Mouse (Mus musculus): ENCODE data around the gene Ubtf. TPM values are rescaled to one million over a fixed set of nuclear protein-coding genes. Genes with fewer than 3 reads are reported as not detected.

The Ubtf gene
- total RNA-seq, 2 experiments from 2014 or later = 122 to 138 TPM

DNA sequence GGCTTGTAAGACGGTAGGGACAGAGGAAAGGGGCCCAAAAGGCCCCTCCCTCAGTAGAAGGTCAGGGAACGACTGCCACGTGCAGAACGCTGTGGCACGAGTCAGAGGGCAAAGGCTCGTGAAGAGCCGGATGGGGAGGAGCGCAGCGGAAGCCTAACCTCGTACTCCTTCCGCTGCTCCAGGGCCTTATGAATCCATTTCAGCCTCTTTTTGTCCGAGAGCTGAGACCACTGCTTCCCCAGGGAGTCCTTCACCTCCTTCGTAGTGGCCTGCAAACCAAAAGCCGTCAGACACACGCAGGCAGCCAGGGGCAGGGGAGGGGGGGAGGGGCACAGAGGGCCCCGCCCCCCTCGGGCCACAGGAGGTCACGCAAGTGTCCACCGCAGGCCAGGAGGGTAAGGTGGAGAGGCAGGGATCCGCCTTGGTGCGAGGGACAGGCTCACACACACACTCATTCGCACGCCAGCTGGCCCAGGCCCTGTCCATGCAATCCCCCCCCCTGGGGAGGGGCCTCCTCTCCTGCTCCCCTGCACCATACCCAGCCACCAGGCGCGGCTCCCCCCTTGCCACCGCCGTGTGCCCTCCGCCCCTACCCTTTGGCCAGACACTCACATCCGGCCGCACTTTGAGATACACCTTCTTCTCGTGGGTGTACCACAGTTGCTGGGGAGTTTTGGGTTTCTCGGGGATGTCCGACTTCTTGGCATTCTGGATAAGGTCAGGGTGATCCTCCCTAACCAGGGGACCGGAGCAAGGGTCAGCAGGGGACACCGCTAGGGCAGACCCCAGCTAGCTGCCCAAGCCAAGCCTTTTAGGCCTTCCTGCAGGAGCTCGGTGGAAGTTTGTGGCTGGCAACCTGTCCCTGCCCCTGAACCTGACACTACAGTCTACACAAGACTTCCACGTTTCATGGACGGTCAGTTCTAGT lies 8.5 kb downstream of the Ubtf start:
- Histone ChIP-seq H3K4me3 (no peak overlapping the region), H3K27ac (no peak overlapping the region)
- TF ChIP-seq CTCF (conservative IDR thresholded peaks at IDR 0.05) = no peak
- no peak for DNase-seq (ENCODE audit: low spot score in 2 of 2)

DNA sequence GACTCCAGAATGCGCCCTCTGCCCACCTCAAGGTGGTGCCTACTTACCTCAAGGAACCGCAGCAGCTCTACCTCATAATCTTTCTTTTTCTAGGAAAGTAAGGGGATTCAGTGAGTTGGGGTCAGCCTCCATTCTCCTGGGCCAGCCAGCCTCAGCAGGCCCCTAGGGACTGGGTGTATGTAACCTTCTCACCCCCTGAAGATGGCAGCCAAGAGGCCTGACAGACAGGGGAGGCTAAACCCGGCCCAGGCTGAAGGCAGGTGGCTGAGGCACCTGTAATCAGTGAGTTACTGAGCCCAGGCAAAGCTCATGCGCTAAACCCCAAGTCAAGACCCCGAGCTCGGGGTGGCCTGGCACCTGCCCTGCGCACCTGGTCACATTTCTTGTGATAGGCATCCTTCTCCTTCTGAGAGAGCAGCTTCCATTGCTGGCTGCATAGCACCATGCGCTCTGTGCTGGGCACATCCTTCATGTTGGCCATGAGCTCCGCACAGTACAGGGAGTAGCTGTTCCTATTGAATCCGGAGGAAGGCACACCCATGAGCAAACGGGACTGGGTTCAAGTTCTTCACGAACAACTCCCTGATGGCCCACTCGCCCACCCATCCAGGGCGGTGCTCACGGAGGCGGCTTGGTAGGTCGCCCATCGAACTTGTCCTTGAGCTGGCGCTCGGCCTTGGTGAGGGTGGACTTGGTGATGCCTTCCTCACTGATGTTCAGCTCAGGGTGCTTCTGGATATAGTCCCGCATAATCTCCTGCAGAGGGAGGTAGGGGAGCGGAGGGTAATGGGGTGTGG lies 9.5 kb downstream of the Ubtf start:
- H3K4me3 ChIP-seq = no peak overlapping the region
- no peak for TF ChIP-seq CTCF (conservative IDR thresholded peaks at IDR 0.05)
- H3K27ac ChIP-seq = peak overlapping the region; percentile 72
- DNase-seq (ENCODE audit: low spot score in 2 of 2) = no peak

DNA sequence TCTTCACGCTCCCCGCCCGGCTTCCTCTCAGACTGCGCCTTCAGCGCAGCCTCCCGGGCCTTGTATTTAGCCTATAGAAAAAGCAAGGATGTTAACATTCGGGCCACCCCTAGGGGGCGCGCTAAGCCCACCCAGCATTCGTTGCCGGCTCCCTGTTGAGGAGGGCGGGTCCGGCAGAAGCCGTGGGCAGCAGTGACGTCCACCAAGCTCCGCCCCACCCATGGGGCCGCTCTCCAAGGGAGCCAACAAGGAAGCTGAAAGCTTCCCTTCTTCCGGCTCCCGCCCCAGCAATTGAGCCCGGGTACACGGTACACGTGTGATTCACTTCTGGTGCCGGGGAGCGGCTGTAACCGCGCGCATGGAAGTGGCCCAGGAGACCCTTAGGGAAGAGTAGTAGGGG lies 10.6 kb downstream of the Ubtf start:
- TF ChIP-seq CTCF (conservative IDR thresholded peaks at IDR 0.05) = peak; percentile 98
- H3K27ac ChIP-seq = peak overlapping the region; percentile 72
- DNase-seq (ENCODE audit: low spot score in 2 of 2) = peak; percentile 97 to 98
- peak overlapping the region; percentile 46 for H3K4me3 ChIP-seq

DNA sequence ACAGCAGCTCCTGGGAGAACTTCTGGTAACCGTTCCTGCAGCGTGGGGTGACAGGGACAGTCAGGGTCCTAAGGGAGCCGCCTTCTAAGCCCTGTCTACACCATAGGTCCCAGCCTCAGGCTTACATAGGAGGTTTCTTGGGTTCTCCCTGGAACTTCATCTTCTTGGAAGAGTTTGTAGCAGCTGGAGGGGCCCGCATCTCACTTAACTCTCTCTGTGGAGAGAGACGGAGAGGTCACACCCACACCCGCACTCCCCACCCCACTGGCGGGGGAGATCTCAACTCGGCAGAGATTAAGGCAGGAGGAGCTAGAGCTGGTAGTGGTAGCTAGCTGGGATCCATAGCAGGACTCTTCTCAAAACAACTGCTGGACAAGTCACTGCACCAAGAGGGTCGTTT lies 11.4 kb downstream of the Ubtf start:
- no peak for DNase-seq (ENCODE audit: low spot score in 2 of 2)
- H3K27ac ChIP-seq = no peak overlapping the region
- TF ChIP-seq CTCF (conservative IDR thresholded peaks at IDR 0.05) = no peak
- H3K4me3 ChIP-seq = no peak overlapping the region

DNA sequence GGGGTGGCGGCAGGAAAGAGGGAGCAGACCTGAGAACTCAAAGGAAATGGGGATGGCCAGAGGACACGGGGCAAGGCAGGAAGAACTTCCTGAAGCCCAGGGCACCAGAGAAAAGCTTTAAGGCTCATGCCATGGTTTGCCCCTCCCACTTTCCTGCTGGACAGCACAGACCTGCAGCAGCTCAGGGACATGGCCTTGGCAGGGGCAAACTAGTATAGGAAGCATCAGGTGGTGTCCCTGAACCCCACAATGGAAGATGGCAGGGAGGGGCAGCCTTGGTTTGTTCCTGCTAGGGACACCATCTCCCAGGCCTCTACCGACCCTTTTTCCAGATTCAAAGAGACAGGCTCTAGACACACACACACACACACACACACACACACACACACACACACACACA lies 14.2 kb downstream of the Ubtf start:
- no peak overlapping the region for H3K4me3 ChIP-seq
- no peak for DNase-seq (ENCODE audit: low spot score in 2 of 2)
- TF ChIP-seq CTCF (conservative IDR thresholded peaks at IDR 0.05) = no peak
- H3K27ac ChIP-seq = no peak overlapping the region

DNA sequence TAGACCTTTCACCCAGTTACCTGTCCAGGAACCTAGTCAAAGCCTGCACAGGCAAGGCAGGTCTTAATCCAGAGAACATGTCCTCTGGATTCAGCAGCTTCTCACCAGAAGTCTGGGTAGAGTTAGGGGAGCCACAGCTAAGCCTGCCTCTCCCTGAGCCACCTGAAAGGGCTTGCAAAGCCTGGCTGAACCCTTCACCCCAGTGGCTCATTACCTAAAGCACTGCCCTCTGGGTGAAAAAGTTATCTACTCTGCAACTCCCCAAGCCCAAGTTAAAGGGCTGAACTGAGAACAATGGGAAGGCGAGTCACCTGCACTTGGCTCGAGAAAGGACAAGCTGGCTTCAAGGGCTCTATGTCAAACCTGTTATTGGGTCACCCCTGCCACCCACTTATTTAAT lies 15.4 kb downstream of the Ubtf start:
- no peak overlapping the region for H3K27ac ChIP-seq
- no peak for TF ChIP-seq CTCF (conservative IDR thresholded peaks at IDR 0.05)
- no peak for DNase-seq (ENCODE audit: low spot score in 2 of 2)

DNA sequence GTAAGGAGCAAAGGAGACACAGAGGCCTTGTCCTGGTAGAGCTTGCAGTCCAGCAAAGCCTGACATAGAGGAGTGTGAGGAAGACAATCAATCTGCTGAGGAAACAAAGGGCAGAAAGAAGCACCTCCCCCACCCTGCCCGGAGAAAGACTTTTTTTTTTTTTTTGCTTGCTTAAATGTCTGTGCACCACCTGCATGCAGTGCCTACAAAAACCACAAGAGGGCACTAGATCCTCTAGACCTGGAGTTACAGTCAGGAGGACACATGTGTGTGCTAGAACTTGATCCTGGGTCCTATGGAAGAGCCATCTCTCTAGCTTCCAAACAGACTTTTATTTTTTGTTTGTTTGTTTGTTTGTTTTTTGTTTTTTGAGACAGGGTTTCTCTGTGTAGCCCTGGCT lies 19.7 kb downstream of the Ubtf start:
- DNase-seq (ENCODE audit: low spot score in 2 of 2) = peak in 1 of 2 experiments; percentile 66
- H3K4me3 ChIP-seq = no peak overlapping the region
- no peak overlapping the region for H3K27ac ChIP-seq
- TF ChIP-seq CTCF (conservative IDR thresholded peaks at IDR 0.05) = peak; percentile 74

More for the DNA sequence above, 15.4 kb downstream of the Ubtf start:
- no peak overlapping the region for H3K4me3 ChIP-seq

DNA sequence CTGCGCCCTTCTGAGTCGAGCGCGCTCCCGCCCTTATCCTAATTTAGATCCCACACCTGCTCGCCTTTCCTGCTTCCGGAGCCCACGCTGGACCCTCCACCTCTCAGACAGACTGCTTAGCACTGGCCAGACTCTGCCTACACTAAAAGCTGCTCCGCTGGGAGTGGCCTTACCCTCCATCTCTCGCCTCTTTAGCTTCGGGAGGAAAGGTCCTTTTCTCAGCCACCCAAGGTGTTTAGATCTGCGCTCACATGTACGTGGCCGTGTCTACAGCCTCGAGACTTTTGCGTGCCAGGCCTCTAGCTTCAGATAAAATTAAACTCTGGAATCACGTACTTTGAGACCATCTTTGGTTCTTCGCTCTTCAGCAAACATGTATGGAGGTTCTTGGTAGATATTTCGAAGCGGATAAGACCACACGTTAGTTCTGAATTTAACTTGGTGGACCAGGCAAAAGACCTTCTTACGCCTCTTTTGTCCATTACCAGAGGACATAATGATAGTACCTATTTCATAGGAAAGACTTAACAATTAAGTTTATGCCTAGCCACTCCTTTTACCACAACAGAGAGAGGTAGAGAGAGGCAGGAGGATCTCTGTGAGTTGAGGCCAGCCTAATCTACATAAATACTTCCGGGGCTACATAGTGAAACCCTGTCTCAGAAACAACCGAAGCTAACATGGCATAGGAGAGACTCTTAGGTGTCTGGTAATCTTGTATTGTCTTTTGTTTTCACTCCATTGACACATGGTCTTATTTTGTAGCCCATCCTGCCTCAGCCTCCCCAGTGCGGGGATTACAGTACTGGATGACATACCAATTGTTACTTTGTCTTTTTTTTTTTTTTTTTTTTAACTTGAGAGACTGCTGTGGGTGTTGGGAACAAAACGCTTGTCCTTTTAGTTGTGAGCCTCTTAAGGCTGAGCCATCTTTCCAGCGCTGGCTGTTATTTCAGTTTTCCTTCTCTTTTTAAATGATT lies 21.7 kb downstream of the Ubtf start:
- DNase-seq (ENCODE audit: low spot score in 2 of 2) = no peak

DNA sequence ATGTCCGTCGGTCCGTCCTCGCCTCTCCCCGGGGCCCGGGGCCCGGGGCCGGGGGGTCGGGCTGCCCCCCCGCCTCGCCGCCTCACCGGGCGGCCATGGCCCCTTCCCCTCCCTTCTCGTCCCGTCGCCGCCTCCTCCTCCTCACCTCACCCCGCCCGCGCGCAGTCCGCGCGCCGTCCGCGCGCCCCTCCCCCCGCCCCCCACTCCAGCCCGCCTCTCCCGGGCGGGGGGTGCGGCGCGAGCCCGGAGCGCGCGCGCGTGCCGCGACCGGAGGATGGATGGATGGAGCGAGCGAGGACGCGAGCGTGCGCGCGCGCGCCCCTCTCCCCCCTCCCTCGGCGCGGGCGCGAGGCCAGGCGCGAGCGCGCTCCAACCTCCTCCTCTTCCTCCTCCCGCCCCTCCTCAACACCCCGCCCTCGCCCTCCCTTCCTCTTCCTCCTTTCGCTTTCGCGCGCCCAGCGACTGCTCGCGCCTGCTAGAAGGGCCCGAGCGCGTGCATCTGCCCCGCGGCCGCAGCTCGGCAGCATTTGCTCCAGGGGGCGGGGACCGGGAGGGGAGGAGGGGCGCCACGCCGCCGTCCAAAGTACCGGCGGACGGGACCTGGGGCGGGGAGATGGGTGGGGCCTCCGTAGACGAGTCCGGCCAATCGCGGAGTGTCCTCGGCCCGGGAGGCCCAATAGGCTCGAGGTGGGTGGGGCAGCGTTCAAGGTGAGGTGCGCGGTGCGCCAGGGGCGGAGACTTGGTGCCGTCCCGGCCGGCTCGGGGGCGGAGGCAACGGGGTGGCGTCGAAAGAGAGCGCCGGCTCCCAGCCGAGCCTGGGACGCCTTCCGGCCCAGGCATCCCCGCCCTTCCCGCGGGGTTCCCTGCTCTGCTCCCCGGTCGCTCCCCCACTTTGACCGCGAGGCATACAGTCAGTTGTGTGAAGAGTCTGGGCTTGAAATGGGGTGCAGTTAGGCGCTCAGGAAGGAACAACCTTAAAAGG lies 22.8 kb downstream of the Ubtf start, which contains the start of gene Atxn7l3:
TSS of gene Atxn7l3 (minus strand) at position 141 of the 982 bp plus-strand sequence.
- peak within 1 kb of the TSS; percentile 82 for H3K4me3 ChIP-seq
- DNase-seq (ENCODE audit: low spot score in 2 of 2) = peak; percentile 97 to 99
- no peak for TF ChIP-seq CTCF (conservative IDR thresholded peaks at IDR 0.05)

More for the DNA sequence above, 21.7 kb downstream of the Ubtf start:
- peak overlapping the region; percentile 82 for H3K4me3 ChIP-seq
- H3K27ac ChIP-seq = peak overlapping the region; percentile 86
- no peak for TF ChIP-seq CTCF (conservative IDR thresholded peaks at IDR 0.05)

DNA sequence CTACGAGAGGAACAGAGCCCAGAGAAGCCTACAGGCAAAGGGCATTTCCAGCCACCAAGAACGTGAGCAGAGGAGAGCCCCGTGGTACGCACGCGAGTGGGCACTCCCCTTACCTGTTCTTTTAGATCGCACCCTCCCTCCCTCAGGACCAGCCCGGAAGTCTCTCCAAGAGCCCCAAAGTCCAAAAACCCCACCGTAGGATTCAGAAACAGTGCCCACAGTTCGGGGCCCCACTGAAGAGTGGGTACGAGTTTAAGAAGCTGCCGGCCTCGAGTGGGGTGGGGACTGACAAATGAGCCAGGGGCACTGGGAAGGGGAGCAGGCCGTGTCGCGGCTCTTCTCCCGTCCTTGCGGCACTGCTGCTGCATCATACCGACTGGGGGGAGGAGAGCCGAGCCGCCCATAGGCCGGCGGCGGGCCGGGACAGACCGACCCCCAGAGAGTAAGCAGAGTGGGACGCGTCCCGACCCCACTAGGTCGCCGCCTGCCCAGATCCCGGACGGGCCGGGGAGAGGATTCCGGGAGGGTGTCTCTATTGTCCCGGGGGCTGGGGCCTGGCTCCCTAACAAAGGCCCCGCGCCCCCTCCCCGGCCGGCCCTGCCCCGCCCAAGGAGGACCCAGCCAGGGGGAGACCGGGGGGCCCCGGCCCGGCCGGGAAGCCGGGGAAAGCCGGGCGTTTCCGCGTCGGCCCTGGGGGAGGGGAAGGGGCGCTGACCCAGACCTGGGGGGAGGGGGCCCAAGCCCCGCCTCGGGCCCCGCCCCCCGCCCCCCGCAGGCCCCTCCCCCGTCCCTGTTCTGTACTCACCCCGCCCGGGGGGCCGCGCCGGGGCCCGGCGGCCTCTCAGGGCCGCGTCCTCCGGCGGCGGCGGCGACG lies 23.7 kb downstream of the Ubtf start:
- Histone ChIP-seq H3K4me3 (peak overlapping the region; percentile 82), H3K27ac (peak overlapping the region; percentile 86)
- no peak for TF ChIP-seq CTCF (conservative IDR thresholded peaks at IDR 0.05)
- DNase-seq (ENCODE audit: low spot score in 2 of 2) = peak in 1 of 2 experiments; percentile 34

More for the DNA sequence above, 22.8 kb downstream of the Ubtf start, which contains the start of gene Atxn7l3:
- peak within 1 kb of the TSS; percentile 86 for H3K27ac ChIP-seq
